Mouse (Mus musculus) MEL (cell line): ENCODE data around the gene Olfr145. TPM values are rescaled to one million over a fixed set of nuclear protein-coding genes. Genes with fewer than 3 reads are reported as not detected.

Experiments
- DNase-seq: peaks from one replicate; pipeline ENCODE4 v3.0.0; 2011; ENCODE audit warnings: low read depth, low spot score
- H3K27ac ChIP-seq: 2 replicates; pipeline ENCODE4 v1.5.1; 2012; ENCODE audit warnings: low read depth, mild to moderate bottlenecking, control low read depth, low read length, moderate library complexity; ENCODE audit not compliant: control insufficient read depth
- H3K27me3 ChIP-seq, 2 experiments: fragments of 150-350 bp in 1 of 2; sonication (generic) in 1 of 2; 2 replicates each; pipeline ENCODE4 v1.6.1; 2012; ENCODE audit warnings: low read length in 2 of 2, mild to moderate bottlenecking in 2 of 2, improper control_type of control experiment in 1 of 2, moderate library complexity in 1 of 2; ENCODE audit not compliant: insufficient read depth in 2 of 2, control insufficient read depth in 1 of 2
- H3K36me3 ChIP-seq, 2 experiments: 2 replicates each; pipeline ENCODE4 v1.6.1; 2012 to 2014; ENCODE audit warnings: low read length in 2 of 2, improper control_type of control experiment in 1 of 2, inconsistent platforms in 1 of 2, mild to moderate bottlenecking in 1 of 2; ENCODE audit not compliant: insufficient read depth in 2 of 2, control insufficient read depth in 1 of 2
- H3K4me1 ChIP-seq, 2 experiments: fragments of 150-350 bp in 1 of 2; sonication (generic) in 1 of 2; 2 replicates each; pipeline ENCODE4 v1.6.1; 2012; ENCODE audit warnings: low read length in 2 of 2, improper control_type of control experiment in 1 of 2, mild to moderate bottlenecking in 1 of 2; ENCODE audit not compliant: insufficient read depth in 2 of 2, control insufficient read depth in 1 of 2
- H3K4me3 ChIP-seq, 2 experiments: fragments of 150-350 bp in 1 of 2; sonication (generic) in 1 of 2; 2 replicates each; pipeline ENCODE4 v1.5.1; 2012; ENCODE audit warnings: low read depth in 2 of 2, low read length in 2 of 2, mild to moderate bottlenecking in 2 of 2, moderate library complexity in 2 of 2, control low read depth in 1 of 2, improper control_type of control experiment in 1 of 2; ENCODE audit not compliant: control insufficient read depth in 1 of 2, insufficient read depth in 1 of 2
- H3K79me2 ChIP-seq: 2 replicates; pipeline ENCODE4 v1.6.1; 2012; ENCODE audit warnings: mild to moderate bottlenecking, low read length, moderate library complexity; ENCODE audit not compliant: control insufficient read depth, poor library complexity, insufficient read depth
- H3K9ac ChIP-seq: 2 replicates; pipeline ENCODE4 v1.6.1; 2012; ENCODE audit warnings: low read depth, mild to moderate bottlenecking, control low read depth, low read length, moderate library complexity; ENCODE audit not compliant: control insufficient read depth, poor library complexity, severe bottlenecking
- H3K9me3 ChIP-seq: fragments of 150-350 bp; sonication (generic); replicated peaks from 2 replicates; pipeline ENCODE4 v1.6.1; 2012; ENCODE audit warnings: mild to moderate bottlenecking, low read length, improper control_type of control experiment, moderate library complexity; ENCODE audit not compliant: insufficient read depth
- BHLHE40 ChIP-seq: IDR thresholded peaks from 2 replicates; pipeline ENCODE4 v1.6.1; 2012; ENCODE audit warnings: low read depth, mild to moderate bottlenecking, inconsistent platforms, low read length, improper control_type of control experiment, borderline replicate concordance
- CHD1 ChIP-seq: IDR thresholded peaks from 2 replicates; pipeline ENCODE4 v1.6.1; 2012; ENCODE audit warnings: low read depth, mild to moderate bottlenecking, inconsistent platforms, low read length, improper control_type of control experiment
- CHD2 ChIP-seq: IDR thresholded peaks from 2 replicates; pipeline ENCODE4 v1.6.1; 2011; ENCODE audit warnings: low read length, improper control_type of control experiment
- E2F4 ChIP-seq: IDR thresholded peaks from 2 replicates; pipeline ENCODE4 v1.6.1; 2011; ENCODE audit warnings: low read depth, low read length, improper control_type of control experiment, borderline replicate concordance
- ETS1 ChIP-seq: IDR thresholded peaks from 2 replicates; pipeline ENCODE4 v1.6.1; 2012; ENCODE audit warnings: low read depth, mild to moderate bottlenecking, inconsistent platforms, low read length, improper control_type of control experiment, moderate library complexity
- KAT2A ChIP-seq: conservative IDR thresholded peaks from 2 replicates; pipeline ENCODE4 v1.6.1; 2012; ENCODE audit warnings: low read depth, low read length, improper control_type of control experiment, inconsistent platforms
- MAFK ChIP-seq: IDR thresholded peaks from 2 replicates; pipeline ENCODE4 v1.6.1; 2011; ENCODE audit warnings: low read depth, mild to moderate bottlenecking, low read length, improper control_type of control experiment, borderline replicate concordance
- MEF2A ChIP-seq: IDR thresholded peaks from 2 replicates; pipeline ENCODE4 v1.6.1; 2014; ENCODE audit warnings: low read depth, mild to moderate bottlenecking, inconsistent platforms, low read length, improper control_type of control experiment; ENCODE audit not compliant: poor library complexity, insufficient replicate concordance, severe bottlenecking; ENCODE audit errors: extremely low read depth
- NRF1 ChIP-seq: IDR thresholded peaks from 2 replicates; pipeline ENCODE4 v1.6.1; 2014; ENCODE audit warnings: low read depth, mild to moderate bottlenecking, inconsistent platforms, low read length, improper control_type of control experiment, moderate library complexity; ENCODE audit not compliant: poor library complexity, insufficient read depth, severe bottlenecking
- POLR2A ChIP-seq, 2 experiments: IDR thresholded peaks; 2 replicates each; pipeline ENCODE4 v1.6.1; 2011 to 2012; ENCODE audit warnings: low read length in 2 of 2, mild to moderate bottlenecking in 2 of 2, control low read depth in 1 of 2, improper control_type of control experiment in 1 of 2, low read depth in 1 of 2, moderate library complexity in 1 of 2; ENCODE audit not compliant: control insufficient read depth in 1 of 2, insufficient read depth in 1 of 2, poor library complexity in 1 of 2
- POLR2AphosphoS2 ChIP-seq: IDR thresholded peaks from 2 replicates; pipeline ENCODE4 v1.6.1; 2011; ENCODE audit warnings: low read length, improper control_type of control experiment
- POLR2AphosphoS5 ChIP-seq: IDR thresholded peaks from 2 replicates; pipeline ENCODE4 v1.6.1; 2012; ENCODE audit warnings: low read depth, borderline replicate concordance, mild to moderate bottlenecking, inconsistent platforms, low read length, moderate library complexity, mixed read lengths
- RAD21 ChIP-seq: IDR thresholded peaks from 2 replicates; pipeline ENCODE4 v1.6.1; 2011; ENCODE audit warnings: mild to moderate bottlenecking, low read depth, low read length, improper control_type of control experiment
- SIN3A ChIP-seq: IDR thresholded peaks from 2 replicates; pipeline ENCODE4 v1.6.1; 2012; ENCODE audit warnings: low read length, improper control_type of control experiment, inconsistent platforms
- SMC3 ChIP-seq: IDR thresholded peaks from 2 replicates; pipeline ENCODE4 v1.6.1; 2011; ENCODE audit warnings: low read depth, low read length, improper control_type of control experiment
- USF1 ChIP-seq: IDR thresholded peaks from 2 replicates; pipeline ENCODE4 v1.6.1; 2014; ENCODE audit warnings: low read depth, mild to moderate bottlenecking, inconsistent platforms, low read length, improper control_type of control experiment, moderate library complexity
- ZNF384 ChIP-seq: IDR thresholded peaks from 2 replicates; pipeline ENCODE4 v1.6.1; 2012; ENCODE audit warnings: low read depth, mild to moderate bottlenecking, inconsistent platforms, low read length, improper control_type of control experiment
- polyA plus RNA-seq, 2 experiments: library from polyadenylated mRNA; stranded (reverse) in 1 of 2; unstranded in 1 of 2; fragments of >175 nt in 1 of 2; fragments of >200 nt in 1 of 2; gene quantifications; 2 replicates each; pipeline versions ENCODE4 v1.2.1 to v1.2.4; 2012; ENCODE audit warnings: low replicate concordance in 2 of 2, low read depth in 1 of 2; ENCODE audit not compliant: insufficient read length in 2 of 2, insufficient read depth in 1 of 2, missing spikeins in 1 of 2
- total RNA-seq: library from RNA; depleted of rRNA; stranded (reverse); fragments of 300-350 nt; gene quantifications from 2 replicates; pipeline ENCODE4 v1.2.3, GENCODE M21; 2012

The Olfr145 gene
- total and polyA plus RNA-seq, 3 experiments, result not detected

DNA sequence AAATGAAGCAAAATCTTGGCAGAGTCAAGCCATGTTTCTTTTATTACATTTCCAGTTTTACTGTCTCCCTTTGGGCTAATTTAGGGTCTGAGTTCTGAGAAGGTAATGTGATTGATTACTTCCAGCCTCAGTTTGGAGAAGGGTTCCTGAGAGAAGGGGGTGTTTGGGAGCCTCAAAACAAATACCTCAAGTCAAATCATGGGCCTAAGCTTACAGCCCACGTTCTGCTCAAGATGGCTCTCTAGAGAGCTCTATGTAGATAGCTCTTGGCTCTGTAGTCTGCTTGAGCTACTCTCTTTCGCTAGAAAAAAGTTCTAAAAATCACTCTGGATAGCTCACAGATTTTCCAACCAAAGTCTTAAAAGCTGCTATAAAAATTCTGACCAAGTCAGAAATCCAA is 28.9 kb downstream of the Olfr145 start:
- DNase-seq, result no peak
- no peak overlapping the region for H3K27ac ChIP-seq
- no peaks in the 10 kb centered on the region for H3K4me1 ChIP-seq
- no peaks in the 10 kb centered on the region for H3K79me2 ChIP-seq
- H3K4me3 ChIP-seq, result no peak overlapping the region
- no peak for TF ChIP-seq CHD2
- no peak for TF ChIP-seq USF1
- no peak for TF ChIP-seq ETS1
- no peak for TF ChIP-seq POLR2A (IDR thresholded peaks at IDR 0.05; ENCODE audit: control insufficient read depth in 1 of 2, insufficient read depth in 1 of 2, low read depth in 1 of 2, low read length in 2 of 2, poor library complexity in 1 of 2)
- no peak for TF ChIP-seq ZNF384
- TF ChIP-seq MAFK, result no peak
- no peak for TF ChIP-seq BHLHE40
- no peak for TF ChIP-seq POLR2AphosphoS5
- no peak for TF ChIP-seq NRF1
- TF ChIP-seq KAT2A, result no peak
- no peak for TF ChIP-seq CHD1
- TF ChIP-seq POLR2AphosphoS2, result no peak
- TF ChIP-seq RAD21, result no peak
- TF ChIP-seq E2F4, result no peak
- TF ChIP-seq SMC3, result no peak
- H3K36me3 ChIP-seq, result no peaks in the 10 kb centered on the region
- no peak overlapping the region for H3K9ac ChIP-seq
- no peaks in the 10 kb centered on the region for H3K9me3 ChIP-seq
- no peaks in the 10 kb centered on the region; a peak in 1 of 4 replicates for H3K27me3 ChIP-seq

DNA sequence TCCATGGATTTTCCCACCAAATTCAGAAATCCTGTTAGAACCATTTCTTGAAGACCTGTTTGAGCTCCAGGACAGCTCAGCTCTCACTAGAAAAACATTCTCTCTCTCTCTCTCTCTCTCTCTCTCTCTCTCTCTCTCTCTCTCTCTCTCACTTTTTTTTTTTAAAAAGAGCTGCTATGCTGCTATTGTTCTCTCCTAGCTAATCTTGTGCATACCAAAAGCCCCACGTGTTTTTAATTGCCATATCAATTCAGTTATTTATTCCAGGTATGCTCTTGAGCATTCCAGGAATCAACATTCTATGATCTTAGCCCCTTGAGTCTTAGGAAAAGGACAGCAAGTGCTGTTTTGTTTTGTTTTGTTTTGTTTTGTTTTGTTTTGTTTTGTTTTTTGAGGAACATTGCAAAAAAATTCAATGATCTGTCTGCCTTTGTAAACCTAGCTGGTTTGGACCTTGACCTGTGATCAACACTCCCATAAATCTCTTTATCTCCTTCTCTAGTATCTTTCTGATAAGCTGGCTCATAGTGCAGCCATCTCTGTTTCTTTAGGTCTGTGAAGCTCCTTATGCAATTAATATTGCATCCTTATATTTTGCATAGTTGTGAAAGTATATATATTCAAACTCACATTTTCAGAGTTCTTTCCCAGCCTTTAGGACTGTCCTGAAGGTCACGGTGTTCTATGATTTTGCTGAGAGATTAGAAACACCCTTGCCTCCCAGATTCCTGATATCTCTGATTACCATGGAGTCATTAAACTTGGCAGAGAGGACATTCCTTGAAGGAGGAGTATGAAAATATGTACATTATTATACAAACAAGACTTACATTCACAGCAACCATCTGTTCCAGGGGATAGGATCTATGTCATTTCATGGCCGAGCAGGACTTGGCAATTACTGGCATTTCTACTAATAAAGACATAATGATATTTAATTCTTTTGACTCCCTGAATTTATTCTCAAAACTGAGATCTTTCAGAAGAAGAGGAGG is 29.8 kb downstream of the Olfr145 start:
- Histone ChIP-seq H3K9me3 (no peaks in the 10 kb centered on the region), H3K4me1 (no peaks in the 10 kb centered on the region), H3K4me3 (no peak overlapping the region), H3K9ac (no peak overlapping the region), H3K27ac (no peak overlapping the region), H3K36me3 (no peaks in the 10 kb centered on the region), H3K27me3 (no peaks in the 10 kb centered on the region; a peak in 1 of 4 replicates), H3K79me2 (no peaks in the 10 kb centered on the region)
- DNase-seq, result no peak
- TF ChIP-seq MEF2A (no peak), POLR2AphosphoS5 (no peak), CHD1 (no peak), SIN3A (no peak)
